ENCODE assay signal across 18 mouse cellular contexts in genomic region chr7:143302156-143302555, GRCm38 (mm10).
DNase-seq lines count a peak whose midpoint lies in the region; ATAC-seq and TF ChIP-seq lines count a peak whose summit lies in the region.
"Had no signal": no experiment of that assay in that cellular context is flagged by ENCODE, and none has a peak within 500 bp of the region (broad histone marks: within the 10 kb centered on the region; RNA-seq: fewer than 3 reads in every experiment).

No protein-coding gene starts in this region.

- no peaks in the 10 kb centered on the region for H3K36me3 ChIP-seq in heart, embryonic 16.5 days (ENCODE audit: control insufficient read depth, insufficient read depth)
- no peaks in the 10 kb centered on the region for H3K36me3 ChIP-seq in heart, adult 2 months (ENCODE audit: control insufficient read depth, insufficient read depth, low read length)
- H3K36me3 ChIP-seq in midbrain, embryonic 13.5 days, result no peaks in the 10 kb centered on the region
- no peaks in the 10 kb centered on the region for H3K36me3 ChIP-seq in midbrain, embryonic 16.5 days (ENCODE audit: control insufficient read depth, insufficient read depth, low read length)
- no peaks in the 10 kb centered on the region for H3K36me3 ChIP-seq in myocyte (ENCODE audit: control insufficient read depth, insufficient read depth)
- H3K36me3 ChIP-seq: embryonic facial prominence, embryonic 15.5 days; limb, embryonic 13.5 days; lung, embryonic 15.5 days; neural tube, embryonic 15.5 days had no signal

- no peaks in the 10 kb centered on the region for H3K9me3 ChIP-seq in heart, embryonic 16.5 days (replicated peaks; ENCODE audit: control insufficient read depth, low read length)
- 0 out of 2 replicates have a peak, but pooled peaks cover 1% of the 10 kb centered on the region for H3K9me3 ChIP-seq in midbrain, embryonic 13.5 days
- H3K9me3 ChIP-seq in midbrain, embryonic 16.5 days (replicated peaks; ENCODE audit: control insufficient read depth, low read length, poor library complexity, severe bottlenecking), result peaks cover 1% of the 10 kb centered on the region; the same call in 1 of the 2 replicates
- H3K9me3 ChIP-seq: embryonic facial prominence, embryonic 15.5 days; limb, embryonic 13.5 days; lung, embryonic 15.5 days; neural tube, embryonic 15.5 days had no signal

- H3K4me2 ChIP-seq in heart, embryonic 16.5 days (ENCODE audit: low read depth, low read length), result no peak overlapping the region
- H3K4me2 ChIP-seq in midbrain, embryonic 13.5 days (replicated peaks), result no peak overlapping the region
- H3K4me2 ChIP-seq in midbrain, embryonic 16.5 days (ENCODE audit: low read length), result no peak overlapping the region
- no peak overlapping the region for H3K4me2 ChIP-seq in myocyte (ENCODE audit: low read depth)
- H3K4me2 ChIP-seq: embryonic facial prominence, embryonic 15.5 days; limb, embryonic 13.5 days; lung, embryonic 15.5 days; neural tube, embryonic 15.5 days had no signal

- no peak for TF ChIP-seq CTCF in gastrocnemius, adult 2 months (IDR thresholded peaks at IDR 0.05)
- TF ChIP-seq CTCF in heart, adult 2 months (IDR thresholded peaks at IDR 0.05), result no peak

- no peak for TF ChIP-seq EP300 in heart, adult 2 months (IDR thresholded peaks at IDR 0.05; ENCODE audit: insufficient read depth, low read depth, low read length)

- H3K79me2 ChIP-seq in heart, adult 2 months (replicated peaks; ENCODE audit: control insufficient read depth, insufficient read depth, low read length), result no peaks in the 10 kb centered on the region
- H3K79me2 ChIP-seq in myocyte (ENCODE audit: control insufficient read depth, insufficient read depth), result no peaks in the 10 kb centered on the region

- 75% methylated on average over 7 of the region's 7 CpGs for WGBS in heart, embryonic 16.5 days
- 83% methylated on average over 7 of the region's 7 CpGs for WGBS in heart, adult 2 months
- 82% methylated on average over 7 of the region's 7 CpGs for WGBS in midbrain, embryonic 13.5 days
- WGBS in midbrain, embryonic 16.5 days, result 74% methylated on average over 7 of the region's 7 CpGs

- H3ac ChIP-seq in myocyte (ENCODE audit: control insufficient read depth, insufficient read length), result no peak overlapping the region

- peaks cover 27% of the 10 kb centered on the region for H3K4me1 ChIP-seq in heart, embryonic 16.5 days (ENCODE audit: control insufficient read depth, insufficient read depth, low read length)
- H3K4me1 ChIP-seq in heart, adult 2 months (ENCODE audit: control insufficient read depth, insufficient read depth, low read length), result no peaks in the 10 kb centered on the region
- H3K4me1 ChIP-seq in midbrain, embryonic 13.5 days (replicated peaks), result peaks cover 21% of the 10 kb centered on the region
- no peaks in the 10 kb centered on the region for H3K4me1 ChIP-seq in midbrain, embryonic 16.5 days (ENCODE audit: control insufficient read depth, insufficient read depth, low read length)

- no peak for ATAC-seq in heart, embryonic 16.5 days (replicated peaks; ENCODE audit: extremely low read depth, insufficient read depth, low FRiP score)
- 0 out of 2 replicates have a peak, but pooled peaks have one; percentile 30 for ATAC-seq in midbrain, embryonic 13.5 days
- ATAC-seq in midbrain, embryonic 16.5 days, result no peak

- peak; percentile 7 for DNase-seq in gastrocnemius, adult 2 months
- no peak for DNase-seq in gastrocnemius, postnatal 10 days
- DNase-seq in heart, adult 2 months, result no peak
- DNase-seq: adrenal gland, postnatal 36 days; cerebellum, adult 9-10 months; gastrocnemius, postnatal 14 days; kidney, adult 8-10 months; kidney, postnatal 14 days; thymus, postnatal 36 days had no signal

- intact Hi-C loops in gastrocnemius, adult 2 months (cut with DNase I), result no loop called here
- intact Hi-C loops in heart, adult 2 months (cut with DNase I), result no loop called here

- H3K27ac ChIP-seq in gastrocnemius, adult 2 months, result no peak overlapping the region
- H3K27ac ChIP-seq in heart, embryonic 16.5 days (ENCODE audit: low read length), result peak overlapping the region; percentile 21; the same call in 1 of the 2 replicates
- H3K27ac ChIP-seq in heart, adult 2 months, result no peak overlapping the region
- no peak overlapping the region for H3K27ac ChIP-seq in midbrain, embryonic 13.5 days
- no peak overlapping the region for H3K27ac ChIP-seq in midbrain, embryonic 16.5 days (ENCODE audit: low read length)
- H3K27ac ChIP-seq: embryonic facial prominence, embryonic 15.5 days; limb, embryonic 13.5 days; liver, embryonic 14.5 days; lung, embryonic 15.5 days; neural tube, embryonic 15.5 days had no signal

- H3K9ac ChIP-seq in heart, embryonic 16.5 days (ENCODE audit: low read length), result no peak overlapping the region
- no peak overlapping the region for H3K9ac ChIP-seq in heart, adult 2 months (ENCODE audit: low read depth, low read length)
- no peak overlapping the region for H3K9ac ChIP-seq in midbrain, embryonic 13.5 days (replicated peaks)
- no peak overlapping the region for H3K9ac ChIP-seq in midbrain, embryonic 16.5 days (ENCODE audit: low read depth, low read length)
- H3K9ac ChIP-seq: embryonic facial prominence, embryonic 15.5 days; limb, embryonic 13.5 days; liver, embryonic 14.5 days; lung, embryonic 15.5 days; neural tube, embryonic 15.5 days had no signal

- H3K27me3 ChIP-seq in heart, embryonic 16.5 days (ENCODE audit: control insufficient read depth, insufficient read depth, low read length), result no peaks in the 10 kb centered on the region
- no peaks in the 10 kb centered on the region for H3K27me3 ChIP-seq in heart, adult 2 months (ENCODE audit: control insufficient read depth, insufficient read depth, low read length)
- H3K27me3 ChIP-seq in midbrain, embryonic 13.5 days, result no peaks in the 10 kb centered on the region
- H3K27me3 ChIP-seq in midbrain, embryonic 16.5 days (ENCODE audit: control insufficient read depth, insufficient read depth, low read depth, low read length), result no peaks in the 10 kb centered on the region
- H3K27me3 ChIP-seq in myocyte (ENCODE audit: control insufficient read depth, insufficient read depth, insufficient read length), result no peaks in the 10 kb centered on the region
- H3K27me3 ChIP-seq: embryonic facial prominence, embryonic 15.5 days; limb, embryonic 13.5 days; lung, embryonic 15.5 days; neural tube, embryonic 15.5 days had no signal

- no peak overlapping the region for H3K4me3 ChIP-seq in gastrocnemius, adult 2 months
- H3K4me3 ChIP-seq in heart, embryonic 16.5 days (ENCODE audit: low read length), result no peak overlapping the region
- no peak overlapping the region for H3K4me3 ChIP-seq in heart, adult 2 months
- no peak overlapping the region for H3K4me3 ChIP-seq in midbrain, embryonic 13.5 days (replicated peaks)
- no peak overlapping the region for H3K4me3 ChIP-seq in midbrain, embryonic 16.5 days (ENCODE audit: low read depth, low read length)
- no peak overlapping the region for H3K4me3 ChIP-seq in myocyte
- H3K4me3 ChIP-seq: embryonic facial prominence, embryonic 15.5 days; limb, embryonic 13.5 days; lung, embryonic 15.5 days; neural tube, embryonic 15.5 days had no signal

- no peak for TF ChIP-seq POLR2A in heart, adult 2 months (IDR thresholded peaks at IDR 0.05; ENCODE audit: insufficient read depth, low read depth, low read length)
- no peak for TF ChIP-seq POLR2A in myocyte (IDR thresholded peaks at IDR 0.05; ENCODE audit: insufficient read length, low read depth)

TF ChIP-seq in myocyte, 11 proteins besides CTCF, POLR2A, EP300 and RAD21:
- TF ChIP-seq SRF (IDR thresholded peaks at IDR 0.05; ENCODE audit: control insufficient read depth, insufficient read length, low read depth) (no peak), MYOD1 (IDR thresholded peaks at IDR 0.05; ENCODE audit: control insufficient read depth in 1 of 3, insufficient read length in 2 of 3, low read depth in 2 of 3) (peak in 2 of 3 experiments; percentile 70 to 85), MYOG (IDR thresholded peaks at IDR 0.05; ENCODE audit: control insufficient read depth in 1 of 3, insufficient read depth in 1 of 3, insufficient read length in 2 of 3, low read depth in 2 of 3) (peak in 2 of 3 experiments; percentile 86 to 94), CEBPB (IDR thresholded peaks at IDR 0.05; ENCODE audit: insufficient read depth, poor library complexity, severe bottlenecking) (no peak), POLR2AphosphoS2 (IDR thresholded peaks at IDR 0.05; ENCODE audit: insufficient read length, low read depth) (no peak), E2F4 (IDR thresholded peaks at IDR 0.05; ENCODE audit: insufficient read depth) (no peak), TCF3 (IDR thresholded peaks at IDR 0.05; ENCODE audit: insufficient read length, low read depth) (peak; percentile 27), REST (IDR thresholded peaks at IDR 0.05; ENCODE audit: insufficient read depth, insufficient read length) (no peak), TCF12 (IDR thresholded peaks at IDR 0.05; ENCODE audit: insufficient read depth, poor library complexity, severe bottlenecking) (no peak), USF1 (IDR thresholded peaks at IDR 0.05; ENCODE audit: low read depth) (no peak), MAX (IDR thresholded peaks at IDR 0.05; ENCODE audit: low read depth) (no peak)
